Mouse (Mus musculus) right cerebral cortex, postnatal 36 days (tissue): ENCODE measurements around the gene Med15.
A peak's percentile ranks its signal among the peaks of the same experiment; 100 is the strongest.
"Not testable (repeated sequence)": the region's sequence is repeated elsewhere in the genome, so short reads cannot be mapped to it uniquely, and the experiment has no call there.

Experiments used
- DNase-seq, 2 experiments: peaks; one replicate each; pipeline ENCODE4 v3.0.0; 2022; ENCODE audit warnings: low spot score in 2 of 2, mixed read lengths in 1 of 2

The Med15 gene

DNA sequence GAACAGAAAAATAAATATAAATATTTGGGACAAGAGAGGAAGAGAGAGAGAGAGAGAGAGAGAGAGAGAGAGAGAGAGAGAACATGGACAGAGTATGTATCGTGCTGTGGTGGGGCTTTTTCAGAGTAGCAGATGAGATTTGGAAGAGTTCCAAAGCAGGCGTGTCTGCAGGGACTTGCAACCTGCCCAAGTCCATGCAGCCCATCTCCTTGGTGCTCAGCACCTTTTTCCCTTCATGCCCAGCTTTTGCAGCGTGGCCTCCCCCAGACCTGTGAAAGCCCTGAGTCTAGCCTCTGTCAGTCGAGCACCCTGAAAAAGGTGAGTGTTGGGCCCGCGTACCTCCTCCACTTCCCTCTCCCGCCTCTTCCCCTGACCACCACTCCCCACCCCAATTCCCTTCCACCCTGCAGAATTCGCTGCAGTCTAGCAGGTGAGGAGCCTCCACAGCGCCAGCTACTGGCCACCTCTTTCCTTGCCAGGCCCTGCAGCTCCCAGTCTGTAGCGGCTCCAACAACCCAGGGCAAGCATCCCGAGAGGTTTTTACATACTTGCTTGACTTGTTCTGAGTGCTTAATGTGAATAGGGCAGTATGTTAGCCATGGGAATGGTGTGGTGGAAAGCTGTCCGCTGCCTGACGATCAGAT lies 114.6 kb downstream of the Med15 start:
- no peak for DNase-seq

DNA sequence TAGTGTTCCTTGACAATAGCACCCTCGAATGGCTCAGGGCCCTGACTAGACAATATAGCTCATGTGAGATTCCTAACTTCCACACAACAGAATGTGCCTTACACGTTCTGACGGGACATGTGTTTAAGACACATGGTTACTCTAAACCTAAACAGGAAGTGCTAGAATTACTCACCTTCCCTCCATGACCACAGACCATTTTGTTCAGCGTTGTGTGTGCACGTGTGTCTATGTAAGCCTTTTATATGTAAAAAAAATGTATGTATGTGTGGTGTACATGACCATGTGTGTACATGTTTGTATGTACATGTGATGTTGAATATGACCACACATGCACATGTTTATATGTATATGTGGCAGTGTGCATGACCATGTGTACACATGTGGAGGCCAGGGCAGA lies 116.5 kb downstream of the Med15 start:
- DNase-seq = no peak

DNA sequence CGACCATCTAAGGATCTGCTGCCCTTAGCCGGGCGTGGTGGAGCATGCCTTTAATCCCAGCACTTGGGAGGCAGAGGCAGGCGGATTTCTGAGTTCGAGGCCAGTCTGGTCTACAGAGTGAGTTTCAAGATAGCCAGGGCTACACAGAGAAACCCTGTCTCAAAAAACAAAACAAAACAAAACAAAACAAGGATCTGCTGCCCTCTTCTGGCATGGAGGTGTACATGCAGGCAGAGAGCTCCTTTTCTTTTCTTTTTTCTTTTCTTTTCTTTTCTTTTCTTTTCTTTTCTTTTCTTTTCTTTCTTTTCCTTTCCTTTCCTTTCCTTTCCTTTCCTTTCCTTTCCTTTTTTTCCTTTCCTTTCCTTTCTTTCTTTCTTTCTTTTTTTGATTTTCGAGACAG lies 118.0 kb downstream of the Med15 start:
- DNase-seq = not testable (repeated sequence)

DNA sequence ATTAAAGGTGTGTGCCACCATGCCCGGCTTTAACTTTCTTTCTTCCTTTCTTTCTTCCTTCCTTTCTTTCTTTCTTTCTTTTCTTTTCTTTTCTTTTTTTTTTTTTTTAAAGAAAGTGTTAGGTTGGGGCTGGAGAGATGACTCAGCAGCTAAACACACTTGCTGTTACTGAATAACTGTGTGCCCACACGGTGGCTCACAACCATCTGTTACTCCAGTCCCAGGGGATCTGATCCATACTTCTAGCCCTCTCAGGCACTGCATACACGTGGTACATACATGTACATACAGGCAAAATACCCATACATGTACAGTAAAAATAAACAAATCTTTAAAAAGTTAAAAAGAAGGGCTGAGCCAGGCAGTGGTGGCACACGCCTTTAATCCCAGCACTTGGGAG lies 121.3 kb downstream of the Med15 start:
- peak in 1 of 2 experiments; percentile 34 for DNase-seq

DNA sequence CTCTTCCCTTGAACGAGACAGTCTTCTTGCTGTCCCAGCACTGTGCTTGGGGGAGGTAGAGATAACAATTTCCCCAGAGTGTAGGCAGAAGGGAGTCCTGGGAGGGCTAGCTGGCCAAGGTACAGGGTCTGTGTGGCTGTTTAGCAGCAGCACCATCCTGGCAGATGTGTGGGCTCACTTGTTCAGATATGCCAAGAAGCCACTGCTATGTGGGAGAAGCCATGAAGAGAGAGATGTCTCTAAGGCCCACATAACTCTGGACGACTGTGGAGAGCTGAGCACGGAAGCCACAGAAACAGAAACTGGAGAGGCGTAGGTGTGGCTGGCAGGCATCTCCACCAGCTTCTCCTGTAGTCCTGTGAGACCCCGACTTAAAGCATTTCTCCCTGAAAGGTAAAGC lies 127.0 kb downstream of the Med15 start:
- DNase-seq = peak in 1 of 2 experiments; percentile 36

- DNase-seq = no peak
Measured at GRCm38 (mm10) chr16:17604941-17605340, 127.8 kb downstream of the Med15 start.
